Mouse (Mus musculus): ENCODE measurements around the gene Cngb1. TPM values are rescaled to one million over a fixed set of nuclear protein-coding genes. Genes with fewer than 3 reads are reported as not detected.
"Not testable (repeated sequence)": the region's sequence is repeated elsewhere in the genome, so short reads cannot be mapped to it uniquely, and the experiment has no call there.

Cngb1 gene
- total RNA-seq, 2 experiments from 2014 or later = 0.27 to 0.51 TPM

DNA sequence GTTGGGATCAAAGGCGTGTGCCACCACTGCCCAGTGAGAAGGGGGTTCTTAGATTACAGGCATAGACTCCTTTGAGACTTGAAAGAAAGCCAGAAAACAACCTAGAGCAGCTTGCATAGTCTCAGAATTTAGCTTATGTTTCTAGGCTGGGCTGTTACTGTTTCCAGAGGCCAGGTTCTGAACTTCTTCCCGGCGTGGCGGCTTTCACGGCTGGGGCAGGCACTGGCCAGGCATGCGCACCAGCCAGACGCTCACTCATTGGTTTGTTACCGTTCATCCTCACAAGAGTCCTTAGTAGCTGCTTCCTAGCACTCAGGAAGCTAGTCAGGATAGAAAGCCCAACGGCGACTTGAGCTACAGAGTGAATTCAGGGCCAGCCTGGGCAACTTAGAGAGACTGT is 50.8 kb downstream of the Cngb1 start:
- no peak for DNase-seq
- intact Hi-C loops (cut with DNase I) = loop anchor here (1.0 to 2.0 kb wide), 2 partner anchors 45 to 76 kb away; partner anchors contain the start of gene Zfp319

- peak; percentile 91 to 96 for DNase-seq
- intact Hi-C loops (cut with DNase I) = loop anchor here (1.0 to 2.0 kb wide), 2 partner anchors 46 to 77 kb away; partner anchors contain the start of gene Zfp319
These were observed 51.6 kb downstream of the Cngb1 start for GRCm38 (mm10) chr8:95254564-95255434.

DNA sequence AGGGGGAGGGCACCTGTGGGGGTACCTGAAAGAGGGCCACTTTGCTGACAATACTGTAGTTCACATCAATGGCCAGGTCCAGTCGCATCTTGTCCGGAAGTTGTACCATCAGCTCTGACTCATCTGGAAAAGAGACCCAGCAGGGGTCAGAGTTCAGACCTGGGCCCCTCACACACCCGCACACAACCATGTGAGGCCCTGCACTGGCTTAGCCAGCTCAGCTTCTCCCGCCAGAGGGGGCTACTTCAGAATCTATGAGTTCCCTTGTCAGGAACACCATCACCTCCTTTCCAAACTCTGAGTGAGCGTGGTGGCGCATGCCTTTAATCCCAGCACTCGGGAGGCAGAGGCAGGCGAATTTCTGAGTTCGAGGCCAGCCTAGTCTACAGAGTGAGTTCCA is 54.3 kb downstream of the Cngb1 start:
- intact Hi-C loops (cut with DNase I) = no loop called here
- DNase-seq = no peak

DNA sequence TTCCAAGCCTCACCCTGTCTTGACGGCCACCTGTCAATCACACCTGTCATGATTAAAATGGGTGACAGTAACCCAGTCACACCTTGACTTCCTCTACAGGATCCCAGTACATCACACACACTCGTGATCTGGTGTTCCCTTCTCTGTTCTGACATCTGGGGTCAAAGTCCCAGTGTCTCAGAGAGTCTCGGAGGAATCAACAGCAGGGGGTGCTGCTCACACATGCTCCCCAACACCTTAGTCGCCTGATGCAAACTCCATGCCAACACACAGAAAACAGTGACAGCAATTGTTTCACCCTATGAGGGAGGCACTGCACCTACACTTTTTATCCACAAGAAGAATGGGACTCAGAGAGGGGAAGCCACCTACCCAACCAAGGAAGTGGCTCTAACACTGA is 56.5 kb downstream of the Cngb1 start:
- no peak for DNase-seq
- intact Hi-C loops (cut with DNase I) = no loop called here

GRCm38 (mm10) chr8:95247277-95247676 is 59.1 kb downstream of the Cngb1 start:
- intact Hi-C loops (cut with DNase I) = no loop called here
- DNase-seq = no peak

DNA sequence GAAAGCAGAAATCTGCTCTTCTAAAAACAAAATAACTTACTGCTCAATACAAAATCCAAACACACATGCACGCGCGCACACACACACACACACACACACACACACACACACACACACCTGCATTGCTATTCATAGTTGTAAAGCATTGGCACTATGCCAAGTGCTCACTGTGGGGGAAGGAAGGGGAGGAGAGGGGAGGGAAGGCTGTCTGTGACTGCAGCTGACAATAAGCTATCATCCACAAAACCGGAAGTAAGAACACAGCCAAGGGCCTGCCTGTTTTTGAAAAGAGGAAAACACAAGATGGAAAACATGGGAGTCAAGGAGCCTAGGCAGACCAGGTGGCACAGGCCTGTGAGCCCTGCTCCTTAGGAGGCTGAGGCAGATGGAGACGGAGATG is 61.2 kb downstream of the Cngb1 start:
- intact Hi-C loops (cut with DNase I) = no loop called here
- DNase-seq = peak in 1 of 2 experiments; percentile 17

GRCm38 (mm10) chr8:95243853-95244252 is 62.5 kb downstream of the Cngb1 start:
- intact Hi-C loops (cut with DNase I) = no loop called here
- DNase-seq = no peak

DNA sequence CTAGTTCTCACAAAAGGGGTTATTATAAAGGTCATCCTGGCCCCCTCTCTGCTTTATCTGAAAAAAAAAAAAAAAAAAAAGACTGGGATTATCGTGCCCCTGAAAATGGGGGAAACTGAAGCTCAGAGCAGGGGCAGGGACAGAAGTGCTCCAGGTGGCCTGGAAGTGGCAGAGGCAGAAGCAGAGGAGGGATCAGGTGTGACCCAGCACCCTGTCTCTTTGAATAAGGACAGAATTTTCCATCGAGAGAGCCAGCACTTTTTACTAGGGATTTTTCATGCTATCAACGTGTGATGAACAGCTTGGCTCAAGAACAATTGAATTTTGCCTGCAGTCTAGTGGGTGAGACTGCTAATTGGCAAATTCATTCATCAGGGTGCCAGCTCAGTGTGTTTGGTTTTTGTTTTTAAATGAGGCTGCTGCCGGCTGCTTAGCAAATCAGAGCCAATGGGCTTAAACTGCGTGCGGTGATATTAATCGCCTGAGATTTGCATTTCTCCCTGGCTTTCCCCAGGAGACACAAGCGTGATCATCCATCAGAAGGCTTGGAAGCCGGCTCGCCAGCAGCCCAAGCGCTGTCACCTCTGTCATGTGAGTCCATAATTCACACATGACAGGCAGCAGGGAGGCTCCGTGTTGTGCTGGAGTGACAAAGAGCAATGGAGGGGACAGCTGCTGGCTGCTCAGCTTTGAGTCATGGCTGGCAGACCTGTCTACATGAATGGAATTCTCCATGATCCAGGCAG is 63.4 kb downstream of the Cngb1 start:
- DNase-seq = no peak
- intact Hi-C loops (cut with DNase I) = no loop called here

DNA sequence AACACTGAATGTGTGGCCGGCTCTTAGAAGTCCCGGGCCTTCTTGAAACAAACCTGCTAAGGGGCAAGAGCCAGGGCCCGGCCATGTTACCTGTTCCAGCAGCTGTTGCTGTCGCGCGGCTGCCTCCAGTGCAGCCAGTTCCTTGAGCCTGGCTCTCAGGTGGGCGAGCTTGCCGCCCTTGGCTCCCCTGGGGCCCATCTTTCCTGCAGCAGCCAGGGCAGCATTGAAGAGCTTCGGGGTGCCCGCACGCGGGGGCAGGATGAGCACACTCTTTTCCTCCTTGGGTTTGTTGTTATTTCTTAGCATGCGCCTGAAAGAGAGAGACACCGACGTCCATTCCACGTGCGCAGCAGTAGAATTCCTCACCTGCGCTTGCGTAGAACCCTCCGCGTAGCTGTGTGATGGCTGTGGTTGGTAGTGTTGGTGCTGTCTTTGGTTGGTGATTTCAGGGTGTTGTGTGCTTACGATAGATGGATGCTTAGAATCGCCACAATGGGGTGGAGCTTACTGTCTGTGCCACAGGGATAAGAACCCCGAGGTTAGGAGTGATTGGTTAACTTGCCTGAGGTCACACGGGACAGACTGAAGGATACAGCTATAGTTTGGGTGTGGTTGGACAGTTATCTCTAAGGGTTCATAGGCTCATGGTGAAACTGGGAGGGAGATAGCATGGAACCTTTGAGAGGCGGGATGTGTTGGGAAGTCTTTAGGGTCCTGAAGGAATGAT is 64.1 kb downstream of the Cngb1 start:
- no peak for DNase-seq
- intact Hi-C loops (cut with DNase I) = no loop called here

- peak; percentile 67 to 75 for DNase-seq
- intact Hi-C loops (cut with DNase I) = no loop called here
These were observed 70.7 kb downstream of the Cngb1 start for GRCm38 (mm10) chr8:95235683-95236082.

DNA sequence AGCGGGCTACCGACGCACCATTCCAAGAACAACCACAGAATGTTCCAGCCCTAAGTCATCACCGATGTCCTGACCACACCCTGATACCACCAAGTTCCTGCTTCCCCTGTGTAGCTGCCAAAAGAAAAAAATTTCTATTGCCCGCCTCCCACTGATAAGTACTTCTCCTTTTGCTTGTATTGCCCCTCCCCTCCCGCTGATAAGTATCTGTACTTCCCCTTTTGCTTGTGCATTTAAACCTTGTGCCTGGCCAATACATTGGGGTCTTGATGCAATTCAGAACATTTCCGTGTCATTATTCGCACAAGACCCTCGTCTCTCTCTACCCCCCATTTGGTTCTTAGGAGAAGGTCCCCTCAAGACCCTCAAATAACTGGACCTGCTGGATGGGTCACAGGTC is 76.3 kb downstream of the Cngb1 start:
- intact Hi-C loops (cut with DNase I); DNase-seq: not testable (repeated sequence)

DNA sequence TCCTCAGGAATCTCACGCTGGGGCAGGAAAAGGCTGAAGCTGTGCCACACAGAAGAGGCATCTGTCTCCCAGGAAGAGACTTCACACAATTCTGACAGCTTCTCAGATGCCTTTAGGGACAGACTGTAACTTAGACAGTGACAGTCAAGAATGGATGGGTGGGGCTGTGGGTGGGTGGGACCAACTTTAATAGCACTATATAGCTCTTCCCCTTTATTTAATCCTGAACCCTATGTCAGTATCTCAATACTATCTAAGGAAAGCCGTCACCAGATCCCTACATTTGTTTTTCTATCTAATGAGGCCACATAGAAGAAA is 79.3 kb downstream of the Cngb1 start:
- intact Hi-C loops (cut with DNase I) = no loop called here
- DNase-seq = no peak

DNA sequence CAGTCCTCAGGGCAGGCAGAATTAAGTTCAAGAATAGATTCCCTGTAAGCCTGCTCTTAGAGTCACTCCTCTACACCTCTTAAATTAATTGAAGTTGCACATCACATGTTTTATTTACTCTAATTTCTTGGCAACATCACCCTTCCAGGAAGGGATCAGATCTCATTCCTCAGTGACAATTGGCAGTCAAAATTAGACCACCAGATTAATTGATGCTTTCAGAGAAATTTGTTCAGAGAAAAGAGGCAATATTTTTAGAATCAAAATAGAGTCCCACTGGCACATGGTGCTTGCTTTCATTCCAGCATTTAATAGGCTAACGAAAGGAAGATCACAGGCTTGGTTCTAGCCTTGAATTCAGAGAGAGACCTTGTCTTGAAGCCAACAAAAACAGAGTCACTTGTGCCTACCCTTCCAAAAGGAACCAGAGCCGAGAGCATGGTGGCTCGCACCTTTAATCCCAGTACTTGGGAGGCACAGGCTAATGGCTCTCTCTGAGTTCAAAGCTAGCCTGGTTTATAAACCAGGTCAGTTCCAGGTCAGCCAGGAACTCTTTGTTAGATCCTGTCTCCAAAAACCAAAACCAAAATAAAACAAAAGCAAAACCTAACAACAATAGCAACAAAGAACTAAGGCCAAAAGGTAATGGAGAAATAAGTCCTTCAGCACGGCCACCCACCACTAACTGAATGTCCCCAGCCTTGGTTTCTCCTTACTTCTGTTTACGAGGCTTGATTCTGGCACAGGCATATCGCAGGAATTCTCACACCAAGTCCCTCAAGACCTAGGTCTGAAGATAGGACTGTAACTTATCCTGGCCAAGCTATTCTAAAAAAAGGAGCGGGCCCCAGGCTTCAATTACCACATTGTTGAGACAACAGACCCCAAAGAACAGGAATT is 79.9 kb downstream of the Cngb1 start:
- intact Hi-C loops (cut with DNase I) = no loop called here

GRCm38 (mm10) chr8:95223969-95224368 is 82.4 kb downstream of the Cngb1 start:
- intact Hi-C loops (cut with DNase I) = no loop called here
- no peak for DNase-seq

More for the DNA sequence above, 79.9 kb downstream of the Cngb1 start:
- no peak for DNase-seq

DNA sequence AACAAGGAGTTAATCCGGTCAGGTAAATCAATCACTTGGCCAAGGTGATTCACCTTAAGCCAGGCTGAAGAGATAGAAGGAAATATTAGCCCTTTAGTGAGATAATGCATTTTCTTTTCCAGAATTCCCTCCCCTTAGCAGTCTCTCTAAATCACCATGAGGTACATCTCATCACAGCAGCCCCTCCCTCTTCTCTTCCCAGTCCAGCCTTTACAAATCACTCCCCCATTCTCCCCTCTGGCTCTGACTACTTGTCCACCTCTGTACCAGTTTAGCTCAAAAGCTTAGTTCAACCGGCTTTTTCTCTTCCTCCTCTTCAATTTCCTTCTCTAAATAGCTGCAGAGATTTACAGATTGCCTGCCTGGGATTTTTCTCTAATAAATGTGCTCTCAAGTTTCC is 85.3 kb downstream of the Cngb1 start:
- intact Hi-C loops (cut with DNase I) = no loop called here
- DNase-seq = no peak

DNA sequence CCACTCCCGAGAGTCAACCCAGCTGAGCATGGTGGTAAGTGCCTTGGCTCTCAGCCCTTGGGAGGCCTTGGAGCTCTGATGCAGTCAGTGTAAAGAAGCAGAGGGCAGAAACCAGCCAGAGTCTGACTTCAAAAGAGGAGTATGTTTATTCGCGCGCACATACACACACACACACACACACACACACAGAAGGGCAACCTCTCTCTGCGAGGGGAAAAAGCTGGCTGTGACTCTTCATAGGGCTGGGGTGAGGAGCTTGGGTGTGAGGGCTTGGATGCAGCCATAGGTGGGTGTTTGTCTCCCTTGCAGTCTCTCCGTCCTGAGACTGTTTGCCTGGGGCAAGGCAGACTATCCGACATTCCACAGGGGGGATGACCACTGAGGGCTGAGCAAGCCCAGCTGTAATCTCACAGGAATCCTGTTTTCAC is 85.8 kb downstream of the Cngb1 start:
- no peak for DNase-seq
- intact Hi-C loops (cut with DNase I) = no loop called here

DNA sequence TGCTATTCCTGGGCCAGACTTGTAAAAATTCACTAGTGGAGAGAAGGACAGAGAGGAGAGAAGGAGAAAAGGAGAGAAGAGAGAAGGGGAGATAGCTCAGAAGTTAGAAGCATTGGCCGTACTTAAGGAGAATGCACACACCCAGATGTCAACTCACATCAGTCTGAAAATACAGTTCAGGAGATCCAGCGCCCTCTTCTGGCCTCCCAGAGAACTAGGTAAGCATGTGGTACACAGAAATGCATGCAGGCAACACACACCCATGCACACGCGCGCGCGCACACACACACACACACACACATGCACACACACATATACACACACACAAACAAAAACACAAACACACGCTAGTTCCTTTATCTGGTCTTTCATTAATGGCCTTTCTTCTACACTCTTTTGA is 86.8 kb downstream of the Cngb1 start:
- intact Hi-C loops (cut with DNase I) = no loop called here
- no peak for DNase-seq

DNA sequence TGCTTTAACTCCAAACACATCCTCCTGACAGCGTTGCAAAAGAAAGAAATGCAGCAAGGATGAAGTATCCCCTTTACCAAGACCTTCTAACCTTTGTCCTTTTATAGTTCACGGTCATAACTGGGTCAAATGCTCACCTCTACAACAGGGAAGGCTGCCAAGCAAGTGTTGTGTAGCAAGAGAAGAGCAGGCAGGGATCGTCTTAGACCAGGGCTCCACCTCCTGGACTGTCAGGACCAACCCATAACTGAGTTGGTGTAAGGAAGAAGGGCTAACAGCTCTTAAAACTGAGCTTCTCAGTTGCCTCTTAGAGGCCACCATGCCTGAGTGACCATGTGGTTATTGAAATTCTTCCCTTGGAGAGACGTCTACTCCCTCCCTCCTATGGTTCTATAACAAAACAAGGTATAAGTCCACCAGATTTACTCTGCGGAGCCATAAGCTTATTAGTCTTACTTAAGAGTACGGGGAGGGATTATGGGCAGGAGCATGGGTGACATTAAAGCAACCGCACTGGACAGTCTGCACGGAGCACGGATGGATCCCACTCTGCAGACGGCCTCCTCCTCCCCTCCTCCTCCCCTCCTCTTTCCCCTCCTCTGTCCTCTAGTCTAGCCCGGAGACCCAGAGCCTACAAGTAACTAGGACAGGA is 90.5 kb downstream of the Cngb1 start:
- DNase-seq = no peak
- intact Hi-C loops (cut with DNase I) = no loop called here

GRCm38 (mm10) chr8:95209924-95210323 is 96.5 kb downstream of the Cngb1 start:
- DNase-seq = peak; percentile 27 to 30
- intact Hi-C loops (cut with DNase I) = loop anchor here (5.0 to 10.0 kb wide), 2 partner anchors 105 to 268 kb away; no protein-coding TSS in a partner anchor

All from gastrocnemius, postnatal 36 days (tissue).